Mouse (Mus musculus): ENCODE data around the gene Hdc. TPM values are rescaled to one million over a fixed set of nuclear protein-coding genes. Genes with fewer than 3 reads are reported as not detected.

Hdc gene
- polyA plus RNA-seq, 1 experiment: 22.3 TPM

DNA sequence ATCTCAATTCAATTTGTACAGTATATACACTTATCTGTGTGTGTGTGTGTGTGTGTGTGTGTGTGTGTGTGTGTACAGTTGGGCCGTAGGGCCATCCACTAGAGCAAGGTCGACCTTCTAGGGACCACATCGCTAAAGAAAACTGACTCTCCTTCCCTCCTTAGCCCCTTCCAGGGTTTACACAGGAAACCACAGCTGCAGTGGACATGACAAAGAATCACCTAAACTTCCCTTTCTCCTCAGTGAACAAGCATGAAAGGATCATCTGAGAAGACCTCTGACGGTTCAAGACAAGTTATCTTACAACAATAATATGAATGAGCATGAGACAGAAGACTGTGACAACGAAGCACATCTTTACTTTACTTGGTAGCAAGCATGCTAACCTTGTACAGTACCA is 67.2 kb downstream of the Hdc start:
- Histone ChIP-seq H3K36me3 (ENCODE audit: control insufficient read depth, insufficient read depth, low read length) (no peaks in the 10 kb centered on the region), H3K27me3 (ENCODE audit: control insufficient read depth, insufficient read depth, low read length) (no peaks in the 10 kb centered on the region), H3K4me3 (ENCODE audit: control insufficient read depth, low read depth, low read length) (no peak overlapping the region), H3K4me1 (ENCODE audit: control insufficient read depth, insufficient read depth, low read length) (no peaks in the 10 kb centered on the region; the same call in 1 of the 2 replicates), H3K27ac (ENCODE audit: control insufficient read depth, insufficient read depth, low read depth, low read length) (no peak overlapping the region)
- TF ChIP-seq CTCF (IDR thresholded peaks at IDR 0.05; ENCODE audit: control insufficient read depth, insufficient read depth, insufficient replicate concordance, low read depth, low read length) (no peak), POLR2A (IDR thresholded peaks at IDR 0.05; ENCODE audit: control insufficient read depth, low read depth, low read length) (no peak)

DNA sequence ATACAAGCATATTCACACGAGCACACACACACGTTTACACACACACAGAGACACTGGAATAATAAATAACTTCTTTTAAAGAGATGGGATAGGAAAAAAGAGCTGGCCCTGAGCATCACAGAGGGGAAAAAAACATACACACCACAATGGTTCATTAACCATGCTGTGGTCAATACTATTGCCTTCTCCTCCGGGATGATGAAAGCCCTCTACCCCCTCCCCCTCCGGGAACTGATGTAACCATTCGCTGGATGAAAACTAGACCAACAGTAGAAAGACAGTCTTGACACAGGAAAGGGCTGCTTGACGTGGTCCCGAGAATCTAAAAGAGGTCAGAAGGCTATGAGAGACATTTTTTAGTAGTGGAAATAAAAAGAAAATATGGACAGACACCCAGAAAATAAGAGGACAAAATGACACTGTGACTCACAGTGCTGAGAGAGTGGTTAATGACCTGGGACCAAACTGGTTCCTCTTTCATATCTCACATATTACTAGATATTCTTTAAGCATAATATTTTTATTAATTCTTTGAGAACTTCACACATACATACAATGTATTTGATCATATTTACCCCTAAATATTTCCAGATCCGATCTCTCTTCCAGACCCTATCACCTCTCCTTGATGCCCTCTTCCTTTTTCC is 67.7 kb downstream of the Hdc start:
- Histone ChIP-seq H3K4me3 (ENCODE audit: control insufficient read depth, low read depth, low read length) (no peak overlapping the region), H3K36me3 (ENCODE audit: control insufficient read depth, insufficient read depth, low read length) (no peaks in the 10 kb centered on the region), H3K27me3 (ENCODE audit: control insufficient read depth, insufficient read depth, low read length) (no peaks in the 10 kb centered on the region), H3K4me1 (ENCODE audit: control insufficient read depth, insufficient read depth, low read length) (no peaks in the 10 kb centered on the region; the same call in 1 of the 2 replicates), H3K27ac (ENCODE audit: control insufficient read depth, insufficient read depth, low read depth, low read length) (no peak overlapping the region)
- TF ChIP-seq CTCF (IDR thresholded peaks at IDR 0.05; ENCODE audit: control insufficient read depth, insufficient read depth, insufficient replicate concordance, low read depth, low read length) (no peak), POLR2A (IDR thresholded peaks at IDR 0.05; ENCODE audit: control insufficient read depth, low read depth, low read length) (no peak)

DNA sequence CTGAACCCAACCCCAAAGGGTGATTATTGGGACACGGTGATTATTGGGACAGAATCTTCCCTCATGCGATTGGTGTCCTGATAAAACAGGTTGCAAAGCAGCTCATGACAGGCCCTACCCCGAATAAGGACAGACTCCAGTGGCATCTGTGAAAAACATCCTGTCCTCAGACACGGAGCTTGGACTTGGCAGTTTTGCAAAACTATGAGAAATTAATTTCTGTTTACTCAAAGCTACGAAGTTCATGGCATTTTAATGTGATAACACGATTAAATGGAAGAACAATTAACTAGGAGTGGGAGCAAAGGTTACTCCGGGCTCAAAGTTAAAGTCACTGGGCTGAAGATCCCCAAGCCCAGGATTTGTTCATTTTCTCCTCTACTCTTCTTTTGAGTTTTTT is 69.4 kb downstream of the Hdc start:
- no peaks in the 10 kb centered on the region for H3K36me3 ChIP-seq (ENCODE audit: control insufficient read depth, insufficient read depth, low read length)
- TF ChIP-seq POLR2A (IDR thresholded peaks at IDR 0.05; ENCODE audit: control insufficient read depth, low read depth, low read length): no peak
- no peak for TF ChIP-seq CTCF (IDR thresholded peaks at IDR 0.05; ENCODE audit: control insufficient read depth, insufficient read depth, insufficient replicate concordance, low read depth, low read length)
- H3K27ac ChIP-seq (ENCODE audit: control insufficient read depth, insufficient read depth, low read depth, low read length): no peak overlapping the region
- no peak overlapping the region for H3K4me3 ChIP-seq (ENCODE audit: control insufficient read depth, low read depth, low read length)
- no peaks in the 10 kb centered on the region; the same call in 1 of the 2 replicates for H3K4me1 ChIP-seq (ENCODE audit: control insufficient read depth, insufficient read depth, low read length)
- no peaks in the 10 kb centered on the region for H3K27me3 ChIP-seq (ENCODE audit: control insufficient read depth, insufficient read depth, low read length)

DNA sequence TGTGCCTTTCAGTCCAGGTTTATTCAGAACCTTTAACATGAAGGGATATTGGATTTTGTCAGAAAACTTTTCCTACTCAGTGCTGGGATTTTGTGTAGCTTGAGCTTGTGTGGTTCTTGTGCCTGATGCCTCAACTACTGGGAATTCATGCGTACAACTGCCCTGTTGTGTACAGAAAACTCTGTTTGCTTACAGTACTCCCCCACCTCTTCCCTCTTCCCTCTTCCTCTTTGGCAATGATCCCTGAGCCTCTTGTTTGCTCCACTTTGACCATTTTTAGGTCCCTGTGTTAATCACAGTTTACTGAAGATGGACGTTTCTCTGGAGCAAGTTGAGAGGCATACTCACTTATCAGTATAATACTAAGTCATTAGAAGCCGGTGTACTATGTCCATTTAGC is 72.7 kb downstream of the Hdc start:
- H3K4me1 ChIP-seq (ENCODE audit: control insufficient read depth, insufficient read depth, low read length): no peaks in the 10 kb centered on the region
- H3K27me3 ChIP-seq (ENCODE audit: control insufficient read depth, insufficient read depth, low read length): no peaks in the 10 kb centered on the region
- TF ChIP-seq CTCF (IDR thresholded peaks at IDR 0.05; ENCODE audit: control insufficient read depth, insufficient read depth, insufficient replicate concordance, low read depth, low read length) (no peak), POLR2A (IDR thresholded peaks at IDR 0.05; ENCODE audit: control insufficient read depth, low read depth, low read length) (no peak)
- no peak overlapping the region for H3K4me3 ChIP-seq (ENCODE audit: control insufficient read depth, low read depth, low read length)
- no peak overlapping the region for H3K27ac ChIP-seq (ENCODE audit: control insufficient read depth, insufficient read depth, low read depth, low read length)
- no peaks in the 10 kb centered on the region for H3K36me3 ChIP-seq (ENCODE audit: control insufficient read depth, insufficient read depth, low read length)

DNA sequence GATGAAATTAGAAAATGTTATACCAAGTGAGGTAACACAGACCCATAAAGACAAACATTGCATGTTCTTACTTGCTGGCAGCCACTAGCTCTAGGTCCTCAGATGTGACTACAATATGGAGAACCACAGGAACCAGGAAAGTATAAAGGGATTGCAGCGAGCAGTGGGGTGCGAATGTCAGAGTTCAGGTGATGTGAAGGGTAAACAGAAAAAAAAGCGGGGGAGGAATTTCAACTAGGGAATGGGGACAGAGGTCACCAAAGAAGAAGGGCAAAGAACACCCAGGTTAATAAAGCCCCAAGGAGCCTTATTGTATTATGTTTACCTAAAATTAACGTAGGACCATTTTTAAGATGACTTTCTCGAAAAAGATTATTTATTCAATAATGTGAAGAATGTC is 73.8 kb downstream of the Hdc start:
- Histone ChIP-seq H3K27ac (ENCODE audit: control insufficient read depth, insufficient read depth, low read depth, low read length) (no peak overlapping the region), H3K4me1 (ENCODE audit: control insufficient read depth, insufficient read depth, low read length) (no peaks in the 10 kb centered on the region), H3K4me3 (ENCODE audit: control insufficient read depth, low read depth, low read length) (no peak overlapping the region), H3K36me3 (ENCODE audit: control insufficient read depth, insufficient read depth, low read length) (no peaks in the 10 kb centered on the region), H3K27me3 (ENCODE audit: control insufficient read depth, insufficient read depth, low read length) (no peaks in the 10 kb centered on the region)
- TF ChIP-seq CTCF (IDR thresholded peaks at IDR 0.05; ENCODE audit: control insufficient read depth, insufficient read depth, insufficient replicate concordance, low read depth, low read length) (no peak), POLR2A (IDR thresholded peaks at IDR 0.05; ENCODE audit: control insufficient read depth, low read depth, low read length) (no peak)

Other genes with a start within 250 kb of the Hdc start
- 0.12 and 0.32 TPM in 2 replicates for gene Atp8b4, start 118.6 kb downstream of the Hdc start, polyA plus RNA-seq (2012; rRNA removed)
- gene Slc27a2, start 66.9 kb downstream of the Hdc start, polyA plus RNA-seq (2012; rRNA removed): 1.2 and 2.9 TPM in 2 replicates
- 21.7 and 24.5 TPM in 2 replicates for gene Gabpb1, start 57.0 kb upstream of the Hdc start, polyA plus RNA-seq (2012; rRNA removed)
- 103 and 108 TPM in 2 replicates for gene Usp8, start 88.0 kb upstream of the Hdc start, polyA plus RNA-seq (2012; rRNA removed)
- 198 and 223 TPM in 2 replicates for gene Usp50, start 164.2 kb upstream of the Hdc start, polyA plus RNA-seq (2012; rRNA removed)

All from testis, adult 2 months (tissue).